Mouse (Mus musculus) myocyte (in vitro differentiated cells): Measurements from ENCODE around the gene Polr3b. TPM values are rescaled to one million over a fixed set of nuclear protein-coding genes. Genes with fewer than 3 reads are reported as not detected.
A peak's percentile ranks its signal among the peaks of the same experiment; 100 is the strongest.

Experiments
- H3K27me3 ChIP-seq: one replicate; pipeline ENCODE4 v1.6.1; 2011; ENCODE audit not compliant: control insufficient read depth, insufficient read depth, insufficient read length
- H3K36me3 ChIP-seq: one replicate; pipeline ENCODE4 v1.6.1; 2011; ENCODE audit not compliant: control insufficient read depth, insufficient read depth
- H3K4me2 ChIP-seq: one replicate; pipeline ENCODE4 v1.6.1; 2011; ENCODE audit warnings: low read depth, control low read depth
- H3K4me3 ChIP-seq: one replicate; pipeline ENCODE4 v1.5.1; 2011; ENCODE audit warnings: mild to moderate bottlenecking, control low read depth, moderate library complexity
- H3K79me2 ChIP-seq: one replicate; pipeline ENCODE4 v1.6.1; 2011; ENCODE audit not compliant: control insufficient read depth, insufficient read depth
- H3ac ChIP-seq: one replicate; pipeline ENCODE4 v1.6.1; 2011; ENCODE audit not compliant: control insufficient read depth, insufficient read length
- CEBPB ChIP-seq: IDR thresholded peaks from 2 replicates; pipeline ENCODE4 v1.6.1; 2011; ENCODE audit warnings: mild to moderate bottlenecking, moderate library complexity; ENCODE audit not compliant: poor library complexity, insufficient read depth, severe bottlenecking
- E2F4 ChIP-seq: IDR thresholded peaks from one replicate; pipeline ENCODE4 v1.6.1; 2011; ENCODE audit warnings: mild to moderate bottlenecking, control low read depth, moderate library complexity; ENCODE audit not compliant: insufficient read depth
- MAX ChIP-seq: IDR thresholded peaks from one replicate; pipeline ENCODE4 v1.6.1; 2011; ENCODE audit warnings: low read depth, mild to moderate bottlenecking, control low read depth
- MYOD1 ChIP-seq, 3 experiments: IDR thresholded peaks; one replicate each; pipeline ENCODE4 v1.6.1; 2011; ENCODE audit warnings: control low read depth in 2 of 3, low read depth in 2 of 3, mild to moderate bottlenecking in 2 of 3, moderate library complexity in 1 of 3; ENCODE audit not compliant: insufficient read length in 2 of 3, control insufficient read depth in 1 of 3
- MYOG ChIP-seq, 3 experiments: IDR thresholded peaks; one replicate each; pipeline ENCODE4 v1.6.1; 2011; ENCODE audit warnings: control low read depth in 2 of 3, low read depth in 2 of 3, mild to moderate bottlenecking in 2 of 3; ENCODE audit not compliant: insufficient read length in 2 of 3, control insufficient read depth in 1 of 3, insufficient read depth in 1 of 3
- POLR2A ChIP-seq: IDR thresholded peaks from one replicate; pipeline ENCODE4 v1.6.1; 2011; ENCODE audit warnings: low read depth, mild to moderate bottlenecking, control low read depth, moderate library complexity; ENCODE audit not compliant: insufficient read length
- POLR2AphosphoS2 ChIP-seq: IDR thresholded peaks from one replicate; pipeline ENCODE4 v1.6.1; 2011; ENCODE audit warnings: low read depth, control low read depth; ENCODE audit not compliant: insufficient read length
- REST ChIP-seq: IDR thresholded peaks from one replicate; pipeline ENCODE4 v1.6.1; 2011; ENCODE audit warnings: mild to moderate bottlenecking, control low read depth, moderate library complexity; ENCODE audit not compliant: insufficient read depth, insufficient read length
- SRF ChIP-seq: IDR thresholded peaks from one replicate; pipeline ENCODE4 v1.6.1; 2011; ENCODE audit warnings: low read depth; ENCODE audit not compliant: control insufficient read depth, insufficient read length
- TCF12 ChIP-seq: IDR thresholded peaks from one replicate; pipeline ENCODE4 v1.6.1; 2011; ENCODE audit warnings: mild to moderate bottlenecking, control low read depth; ENCODE audit not compliant: poor library complexity, insufficient read depth, severe bottlenecking
- TCF3 ChIP-seq: IDR thresholded peaks from one replicate; pipeline ENCODE4 v1.6.1; 2011; ENCODE audit warnings: low read depth, control low read depth; ENCODE audit not compliant: insufficient read length
- USF1 ChIP-seq: IDR thresholded peaks from one replicate; pipeline ENCODE4 v1.6.1; 2011; ENCODE audit warnings: low read depth, mild to moderate bottlenecking, control low read depth, moderate library complexity
- polyA plus RNA-seq: library from polyadenylated mRNA; unstranded; fragments of >200 nt; fragmentation: generic; extraction: Trizol; gene quantifications from one replicate; pipeline ENCODE4 v1.2.1, GENCODE M21; 2012; ENCODE audit warnings: missing spikeins

The Polr3b gene
- polyA plus RNA-seq, 1 experiment = 8.5 TPM

DNA sequence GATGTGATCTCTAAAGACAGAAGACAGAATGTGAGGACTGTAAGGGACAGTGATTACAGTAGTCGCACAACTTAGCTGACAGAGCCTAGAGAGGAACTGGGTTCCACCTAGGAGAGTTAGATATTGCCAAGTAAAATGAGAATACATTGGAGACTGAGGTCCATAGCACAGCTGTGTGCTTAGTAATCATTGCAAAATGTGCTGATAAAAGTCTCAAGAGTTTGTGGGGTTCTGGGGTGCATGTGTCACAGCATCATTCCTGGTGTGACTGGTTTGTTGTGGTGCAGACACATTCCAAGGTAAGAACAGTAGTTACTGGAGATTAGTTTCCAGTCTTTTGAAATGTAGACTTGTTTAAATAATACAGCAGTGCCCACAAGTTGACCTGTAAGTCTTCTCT lies 82.5 kb downstream of the Polr3b start:
- H3K4me2 ChIP-seq = no peak overlapping the region
- no peak overlapping the region for H3ac ChIP-seq
- H3K79me2 ChIP-seq = no peaks in the 10 kb centered on the region
- H3K36me3 ChIP-seq = peaks cover 15% of the 10 kb centered on the region
- no peak overlapping the region for H3K4me3 ChIP-seq
- H3K27me3 ChIP-seq = no peaks in the 10 kb centered on the region
- TF ChIP-seq TCF3 (no peak), MYOD1 (IDR thresholded peaks at IDR 0.05; ENCODE audit: control insufficient read depth in 1 of 3, insufficient read length in 2 of 3, low read depth in 2 of 3) (peak in 1 of 3 experiments; percentile 43), CEBPB (peak; percentile 52; the same call in 1 of the 2 replicates), POLR2AphosphoS2 (no peak), MYOG (IDR thresholded peaks at IDR 0.05; ENCODE audit: control insufficient read depth in 1 of 3, insufficient read depth in 1 of 3, insufficient read length in 2 of 3, low read depth in 2 of 3) (peak in 1 of 3 experiments; percentile 67), TCF12 (peak; percentile 14)

DNA sequence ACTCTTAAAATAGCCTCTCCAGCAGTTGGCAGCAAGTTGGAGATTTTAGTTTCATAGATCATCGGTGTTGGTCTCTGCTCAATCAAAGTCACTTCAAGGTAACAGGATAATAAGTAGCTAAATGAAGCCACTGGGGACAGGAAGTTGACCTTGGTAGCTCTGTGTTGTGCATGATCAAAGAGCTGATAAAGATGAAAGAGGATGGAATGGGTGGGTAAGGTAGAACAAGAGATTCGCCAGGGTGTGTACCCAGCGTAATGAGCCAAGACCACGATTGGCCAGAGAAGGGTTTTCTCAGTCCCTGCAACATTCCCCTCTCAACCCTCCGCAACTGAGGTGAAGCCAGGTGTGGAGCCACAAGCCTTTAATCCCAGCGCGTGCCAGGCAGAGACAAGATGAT lies 83.1 kb downstream of the Polr3b start:
- Histone ChIP-seq H3K36me3 (peaks cover 12% of the 10 kb centered on the region), H3K27me3 (no peaks in the 10 kb centered on the region), H3K4me2 (peak overlapping the region; percentile 27), H3K4me3 (no peak overlapping the region), H3ac (no peak overlapping the region), H3K79me2 (no peaks in the 10 kb centered on the region)
- TF ChIP-seq E2F4 (no peak), POLR2AphosphoS2 (no peak), POLR2A (no peak), MAX (no peak), TCF3 (no peak), REST (no peak), TCF12 (no peak), CEBPB (no peak), SRF (no peak)

DNA sequence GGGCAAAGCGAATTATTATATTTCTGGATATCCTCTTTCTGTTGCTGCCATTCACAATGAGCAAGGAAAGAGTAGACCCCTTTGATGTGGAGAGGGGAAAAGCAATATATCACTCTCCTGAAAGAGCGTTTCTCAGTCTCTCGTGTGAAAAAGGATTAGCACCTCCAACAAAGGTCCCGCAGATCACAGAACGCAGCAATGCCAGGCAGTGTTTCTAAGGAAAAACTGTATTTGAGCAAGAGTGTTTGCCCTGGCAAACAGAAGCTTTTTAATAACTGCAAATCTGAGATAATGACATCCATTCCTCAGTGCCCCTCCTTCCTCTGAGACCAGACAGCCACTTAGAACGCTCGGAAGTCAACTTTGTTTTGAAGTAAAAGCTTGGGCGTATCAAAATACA lies 84.5 kb downstream of the Polr3b start:
- no peaks in the 10 kb centered on the region for H3K27me3 ChIP-seq

DNA sequence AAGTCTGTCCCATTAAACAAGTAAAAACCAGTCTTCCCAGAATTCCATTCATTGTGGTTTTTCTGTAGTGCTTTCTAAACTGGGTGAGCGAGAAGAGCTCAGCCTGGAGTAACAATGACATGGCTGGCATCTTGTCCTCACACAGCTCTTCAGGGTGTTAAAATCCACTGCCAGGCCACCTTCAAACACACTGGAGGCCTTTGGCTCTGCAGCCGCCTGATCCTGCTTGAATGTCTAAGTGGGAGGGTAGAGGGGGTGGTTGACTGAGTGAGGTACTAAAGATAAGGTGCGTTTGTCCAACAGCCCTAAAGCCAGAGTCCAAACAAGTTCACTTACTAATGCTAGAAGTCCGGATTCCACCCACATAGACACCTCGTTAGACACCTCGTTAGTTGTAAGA lies 85.1 kb downstream of the Polr3b start:
- no peak overlapping the region for H3K4me2 ChIP-seq
- TF ChIP-seq USF1 (no peak), POLR2A (no peak), E2F4 (no peak), TCF12 (no peak), MYOD1 (IDR thresholded peaks at IDR 0.05; ENCODE audit: control insufficient read depth in 1 of 3, insufficient read length in 2 of 3, low read depth in 2 of 3) (no peak), REST (no peak), MAX (no peak), MYOG (IDR thresholded peaks at IDR 0.05; ENCODE audit: control insufficient read depth in 1 of 3, insufficient read depth in 1 of 3, insufficient read length in 2 of 3, low read depth in 2 of 3) (no peak), CEBPB (no peak), SRF (no peak), POLR2AphosphoS2 (no peak), TCF3 (no peak)

More for the DNA sequence above, 84.5 kb downstream of the Polr3b start:
- H3K79me2 ChIP-seq = no peaks in the 10 kb centered on the region
- no peak overlapping the region for H3K4me2 ChIP-seq
- peaks cover 12% of the 10 kb centered on the region for H3K36me3 ChIP-seq
- H3K4me3 ChIP-seq = no peak overlapping the region
- TF ChIP-seq MAX (no peak), REST (no peak), TCF12 (no peak), POLR2A (no peak), USF1 (no peak), E2F4 (no peak), SRF (no peak), TCF3 (no peak), MYOG (IDR thresholded peaks at IDR 0.05; ENCODE audit: control insufficient read depth in 1 of 3, insufficient read depth in 1 of 3, insufficient read length in 2 of 3, low read depth in 2 of 3) (no peak), MYOD1 (IDR thresholded peaks at IDR 0.05; ENCODE audit: control insufficient read depth in 1 of 3, insufficient read length in 2 of 3, low read depth in 2 of 3) (no peak), CEBPB (no peak), POLR2AphosphoS2 (no peak)
- no peak overlapping the region for H3ac ChIP-seq

More for the DNA sequence above, 85.1 kb downstream of the Polr3b start:
- H3K79me2 ChIP-seq = no peaks in the 10 kb centered on the region
- no peak overlapping the region for H3ac ChIP-seq
- peaks cover 12% of the 10 kb centered on the region for H3K36me3 ChIP-seq
- H3K4me3 ChIP-seq = no peak overlapping the region
- no peaks in the 10 kb centered on the region for H3K27me3 ChIP-seq
